Mouse (Mus musculus) G1E-ER4 (cell line): Measurements from ENCODE around the gene Cel. TPM values are rescaled to one million over a fixed set of nuclear protein-coding genes. Genes with fewer than 3 reads are reported as not detected.

Experiments used
- GATA1 ChIP-seq: IDR thresholded peaks from one replicate; pipeline ENCODE4 v1.8.0; 2012; ENCODE audit warnings: low read length, inconsistent platforms
- polyA plus RNA-seq: library from polyadenylated mRNA; stranded (reverse); fragments of >175 nt; gene quantifications from 2 replicates; pipeline ENCODE4 v1.2.3, GENCODE M21; 2012

Gene Cel
- polyA plus RNA-seq, 1 experiment: not detected

GRCm38 (mm10) chr2:28521571-28522151, 41.5 kb downstream of the Cel start:
- no peak for TF ChIP-seq GATA1

- TF ChIP-seq GATA1: no peak
These were observed 42.6 kb downstream of the Cel start for GRCm38 (mm10) chr2:28520581-28520980.

- no peak for TF ChIP-seq GATA1
These were observed 45.0 kb downstream of the Cel start for GRCm38 (mm10) chr2:28518231-28518630.

GRCm38 (mm10) chr2:28517206-28517909, 45.8 kb downstream of the Cel start:
- TF ChIP-seq GATA1: no peak

- TF ChIP-seq GATA1: no peak
These were observed 48.7 kb downstream of the Cel start for GRCm38 (mm10) chr2:28514489-28514888.

GRCm38 (mm10) chr2:28513431-28514370, 49.5 kb downstream of the Cel start:
- TF ChIP-seq GATA1: no peak

- TF ChIP-seq GATA1: no peak
These were observed 50.3 kb downstream of the Cel start, which contains the start of gene Ralgds for GRCm38 (mm10) chr2:28512798-28513401. Gene Ralgds, plus strand, starts transcription at chr2:28513125.

GRCm38 (mm10) chr2:28506291-28506690, 56.9 kb downstream of the Cel start:
- TF ChIP-seq GATA1: no peak

GRCm38 (mm10) chr2:28505795-28506194, 57.4 kb downstream of the Cel start, which contains the start of gene Gm10134:
Gene Gm10134, plus strand, starts transcription at chr2:28506095.
- TF ChIP-seq GATA1: no peak

Other genes starting within 250 kb of the Cel start
- gene Ppp1r26, start 116.6 kb downstream of the Cel start, polyA plus RNA-seq: not detected in 2 replicates
- gene 1700007K13Rik, start 97.1 kb downstream of the Cel start, polyA plus RNA-seq: 0.35 and 0.44 TPM in 2 replicates
- gene Mrps2, start 95.3 kb downstream of the Cel start, polyA plus RNA-seq: 67.7 and 92.9 TPM in 2 replicates
- not detected in 2 replicates for gene Gbgt1, start 66.5 kb downstream of the Cel start, polyA plus RNA-seq
- not detected in 2 replicates for gene Gm10134, start 57.3 kb downstream of the Cel start, polyA plus RNA-seq
- not detected in 2 replicates for gene Ralgds, start 50.3 kb downstream of the Cel start, polyA plus RNA-seq
- 17.8 and 20.5 TPM in 2 replicates for gene Gtf3c5, start 20.3 kb upstream of the Cel start, polyA plus RNA-seq
- 391 and 491 TPM in 2 replicates for gene Gfi1b, start 58.6 kb upstream of the Cel start, polyA plus RNA-seq
- 4.1 and 6.5 TPM in 2 replicates for gene Tsc1, start 77.8 kb upstream of the Cel start, polyA plus RNA-seq
- gene Spaca9, start 136.3 kb upstream of the Cel start, polyA plus RNA-seq: 0.27 and 0.33 TPM in 2 replicates
- 0.10 and 0.24 TPM in 2 replicates for gene Ak8, start 136.8 kb upstream of the Cel start, polyA plus RNA-seq